Mouse (Mus musculus): ENCODE measurements at regions not wholly inside any gene's neighbourhood (a gene's known extent, or its start where the extent isn't known, plus 50 kb on each side); places are given as distances from the start of the nearest gene placed in this dataset.

GRCm38 (mm10) chr2:75149036-75149435 lies 323.4 kb downstream of the Mtx2 start:
- DNase-seq (ENCODE audit: low spot score) (no peak), ATAC-seq (replicated peaks; ENCODE audit: insufficient number of reproducible peaks, low FRiP score, low TSS enrichment, low read depth) (no peak)
- H3K4me3 ChIP-seq (ENCODE audit: low read depth, low read length): no peak overlapping the region
- H3K4me1 ChIP-seq (ENCODE audit: control insufficient read depth, insufficient read depth, low read length): no peaks in the 10 kb centered on the region
- H3K27ac ChIP-seq (replicated peaks; ENCODE audit: low read depth, low read length): no peak overlapping the region
- no peaks in the 10 kb centered on the region for H3K9me3 ChIP-seq (replicated peaks; ENCODE audit: control insufficient read depth, low read length)
- no peaks in the 10 kb centered on the region for H3K27me3 ChIP-seq (ENCODE audit: control insufficient read depth, insufficient read depth, low read length)
- H3K36me3 ChIP-seq (replicated peaks; ENCODE audit: control insufficient read depth, insufficient read depth, low read depth, low read length): no peaks in the 10 kb centered on the region
- H3K4me2 ChIP-seq (ENCODE audit: low read depth, low read length): no peak overlapping the region
- H3K9ac ChIP-seq (replicated peaks; ENCODE audit: low read length): no peak overlapping the region
- 69% methylated on average over 5 of the region's 5 CpGs for WGBS

GRCm38 (mm10) chr2:75149562-75149961 lies 324.0 kb downstream of the Mtx2 start:
- ATAC-seq (replicated peaks; ENCODE audit: insufficient number of reproducible peaks, low FRiP score, low TSS enrichment, low read depth): no peak
- H3K4me3 ChIP-seq (ENCODE audit: low read depth, low read length): no peak overlapping the region
- no peaks in the 10 kb centered on the region for H3K4me1 ChIP-seq (ENCODE audit: control insufficient read depth, insufficient read depth, low read length)

GRCm38 (mm10) chr2:75150986-75151385 lies 325.4 kb downstream of the Mtx2 start:
- no peaks in the 10 kb centered on the region for H3K9me3 ChIP-seq (replicated peaks; ENCODE audit: control insufficient read depth, low read length)
- H3K4me2 ChIP-seq (ENCODE audit: low read depth, low read length): no peak overlapping the region
- no peak overlapping the region for H3K4me3 ChIP-seq (ENCODE audit: low read depth, low read length)
- no peaks in the 10 kb centered on the region for H3K4me1 ChIP-seq (ENCODE audit: control insufficient read depth, insufficient read depth, low read length)
- no peak overlapping the region for H3K27ac ChIP-seq (replicated peaks; ENCODE audit: low read depth, low read length)
- WGBS: 8% methylated on average over 6 of the region's 6 CpGs
- no peaks in the 10 kb centered on the region for H3K36me3 ChIP-seq (replicated peaks; ENCODE audit: control insufficient read depth, insufficient read depth, low read depth, low read length)
- peak; percentile 80 for DNase-seq (ENCODE audit: low spot score)
- ATAC-seq (replicated peaks; ENCODE audit: insufficient number of reproducible peaks, low FRiP score, low TSS enrichment, low read depth): no peak
- no peak overlapping the region for H3K9ac ChIP-seq (replicated peaks; ENCODE audit: low read length)
- H3K27me3 ChIP-seq (ENCODE audit: control insufficient read depth, insufficient read depth, low read length): no peaks in the 10 kb centered on the region

More at GRCm38 (mm10) chr2:75149562-75149961, 324.0 kb downstream of the Mtx2 start:
- Histone ChIP-seq H3K36me3 (replicated peaks; ENCODE audit: control insufficient read depth, insufficient read depth, low read depth, low read length) (no peaks in the 10 kb centered on the region), H3K9ac (replicated peaks; ENCODE audit: low read length) (no peak overlapping the region), H3K9me3 (replicated peaks; ENCODE audit: control insufficient read depth, low read length) (no peaks in the 10 kb centered on the region), H3K4me2 (ENCODE audit: low read depth, low read length) (no peak overlapping the region), H3K27ac (replicated peaks; ENCODE audit: low read depth, low read length) (no peak overlapping the region), H3K27me3 (ENCODE audit: control insufficient read depth, insufficient read depth, low read length) (no peaks in the 10 kb centered on the region)
- 46% methylated on average over 12 of the region's 12 CpGs for WGBS
- no peak for DNase-seq (ENCODE audit: low spot score)

- ATAC-seq (replicated peaks; ENCODE audit: insufficient number of reproducible peaks, low FRiP score, low TSS enrichment, low read depth): no peak
- no peaks in the 10 kb centered on the region for H3K9me3 ChIP-seq (replicated peaks; ENCODE audit: control insufficient read depth, low read length)
- no peak overlapping the region for H3K9ac ChIP-seq (replicated peaks; ENCODE audit: low read length)
- H3K27ac ChIP-seq (replicated peaks; ENCODE audit: low read depth, low read length): no peak overlapping the region
- H3K4me3 ChIP-seq (ENCODE audit: low read depth, low read length): no peak overlapping the region
- no peaks in the 10 kb centered on the region for H3K27me3 ChIP-seq (ENCODE audit: control insufficient read depth, insufficient read depth, low read length)
- 88% methylated on average over 8 of the region's 8 CpGs for WGBS
- DNase-seq (ENCODE audit: low spot score): no peak
- H3K4me2 ChIP-seq (ENCODE audit: low read depth, low read length): no peak overlapping the region
- no peaks in the 10 kb centered on the region for H3K36me3 ChIP-seq (replicated peaks; ENCODE audit: control insufficient read depth, insufficient read depth, low read depth, low read length)
- no peaks in the 10 kb centered on the region for H3K4me1 ChIP-seq (ENCODE audit: control insufficient read depth, insufficient read depth, low read length)
Observed at GRCm38 (mm10) chr2:75151519-75151918, 325.9 kb downstream of the Mtx2 start.

- no peaks in the 10 kb centered on the region for H3K9me3 ChIP-seq (replicated peaks; ENCODE audit: control insufficient read depth, low read length)
- DNase-seq (ENCODE audit: low spot score) (peak; percentile 72), ATAC-seq (replicated peaks; ENCODE audit: insufficient number of reproducible peaks, low FRiP score, low TSS enrichment, low read depth) (no peak)
- no peak overlapping the region for H3K9ac ChIP-seq (replicated peaks; ENCODE audit: low read length)
- no peaks in the 10 kb centered on the region for H3K27me3 ChIP-seq (ENCODE audit: control insufficient read depth, insufficient read depth, low read length)
- H3K27ac ChIP-seq (replicated peaks; ENCODE audit: low read depth, low read length): no peak overlapping the region
- no peaks in the 10 kb centered on the region for H3K4me1 ChIP-seq (ENCODE audit: control insufficient read depth, insufficient read depth, low read length)
- no peak overlapping the region for H3K4me2 ChIP-seq (ENCODE audit: low read depth, low read length)
- WGBS: 30% methylated on average over 6 of the region's 6 CpGs
- H3K36me3 ChIP-seq (replicated peaks; ENCODE audit: control insufficient read depth, insufficient read depth, low read depth, low read length): no peaks in the 10 kb centered on the region
- H3K4me3 ChIP-seq (ENCODE audit: low read depth, low read length): no peak overlapping the region
Observed at GRCm38 (mm10) chr2:75152477-75152990, 326.9 kb downstream of the Mtx2 start.

- H3K9ac ChIP-seq (replicated peaks; ENCODE audit: low read length): no peak overlapping the region
- no peaks in the 10 kb centered on the region for H3K27me3 ChIP-seq (ENCODE audit: control insufficient read depth, insufficient read depth, low read length)
- H3K36me3 ChIP-seq (replicated peaks; ENCODE audit: control insufficient read depth, insufficient read depth, low read depth, low read length): no peaks in the 10 kb centered on the region
- no peak overlapping the region for H3K4me3 ChIP-seq (ENCODE audit: low read depth, low read length)
- no peaks in the 10 kb centered on the region for H3K4me1 ChIP-seq (ENCODE audit: control insufficient read depth, insufficient read depth, low read length)
- WGBS: 71% methylated on average over 3 of the region's 3 CpGs
- no peak overlapping the region for H3K27ac ChIP-seq (replicated peaks; ENCODE audit: low read depth, low read length)
- DNase-seq (ENCODE audit: low spot score) (no peak), ATAC-seq (replicated peaks; ENCODE audit: insufficient number of reproducible peaks, low FRiP score, low TSS enrichment, low read depth) (no peak)
- H3K9me3 ChIP-seq (replicated peaks; ENCODE audit: control insufficient read depth, low read length): no peaks in the 10 kb centered on the region
- no peak overlapping the region for H3K4me2 ChIP-seq (ENCODE audit: low read depth, low read length)
Observed at GRCm38 (mm10) chr2:75154448-75154847, 328.8 kb downstream of the Mtx2 start.

- no peak overlapping the region for H3K4me3 ChIP-seq (ENCODE audit: low read depth, low read length)
- H3K9ac ChIP-seq (replicated peaks; ENCODE audit: low read length): no peak overlapping the region
- H3K27ac ChIP-seq (replicated peaks; ENCODE audit: low read depth, low read length): no peak overlapping the region
- no peaks in the 10 kb centered on the region for H3K36me3 ChIP-seq (replicated peaks; ENCODE audit: control insufficient read depth, insufficient read depth, low read depth, low read length)
- 85% methylated on average over 3 of the region's 3 CpGs for WGBS
- no peaks in the 10 kb centered on the region for H3K27me3 ChIP-seq (ENCODE audit: control insufficient read depth, insufficient read depth, low read length)
- H3K4me1 ChIP-seq (ENCODE audit: control insufficient read depth, insufficient read depth, low read length): no peaks in the 10 kb centered on the region
- H3K9me3 ChIP-seq (replicated peaks; ENCODE audit: control insufficient read depth, low read length): no peaks in the 10 kb centered on the region
- DNase-seq (ENCODE audit: low spot score) (no peak), ATAC-seq (replicated peaks; ENCODE audit: insufficient number of reproducible peaks, low FRiP score, low TSS enrichment, low read depth) (no peak)
- no peak overlapping the region for H3K4me2 ChIP-seq (ENCODE audit: low read depth, low read length)
Observed at GRCm38 (mm10) chr2:75158581-75158980, 333.0 kb downstream of the Mtx2 start.

- H3K4me2 ChIP-seq (ENCODE audit: low read depth, low read length): no peak overlapping the region
- ATAC-seq (replicated peaks; ENCODE audit: insufficient number of reproducible peaks, low FRiP score, low TSS enrichment, low read depth) (no peak), DNase-seq (ENCODE audit: low spot score) (no peak)
Observed at GRCm38 (mm10) chr2:75161075-75161474, 335.5 kb downstream of the Mtx2 start.

More at GRCm38 (mm10) chr2:75161075-75161474, 335.5 kb downstream of the Mtx2 start:
- H3K9me3 ChIP-seq (replicated peaks; ENCODE audit: control insufficient read depth, low read length): no peaks in the 10 kb centered on the region
- no peaks in the 10 kb centered on the region for H3K4me1 ChIP-seq (ENCODE audit: control insufficient read depth, insufficient read depth, low read length)
- no peak overlapping the region for H3K9ac ChIP-seq (replicated peaks; ENCODE audit: low read length)
- no peaks in the 10 kb centered on the region for H3K36me3 ChIP-seq (replicated peaks; ENCODE audit: control insufficient read depth, insufficient read depth, low read depth, low read length)
- H3K27me3 ChIP-seq (ENCODE audit: control insufficient read depth, insufficient read depth, low read length): no peaks in the 10 kb centered on the region
- H3K27ac ChIP-seq (replicated peaks; ENCODE audit: low read depth, low read length): no peak overlapping the region
- H3K4me3 ChIP-seq (ENCODE audit: low read depth, low read length): no peak overlapping the region
- 90% methylated on average over 14 of the region's 14 CpGs for WGBS
